Mouse (Mus musculus): ENCODE measurements at regions not wholly inside any gene's neighbourhood (a gene's known extent, or its start where the extent isn't known, plus 50 kb on each side); places are given as distances from the start of the nearest gene placed in this dataset.
"Not testable (repeated sequence)": the region's sequence is repeated elsewhere in the genome, so short reads cannot be mapped to it uniquely, and the experiment has no call there.

GRCm38 (mm10) chr3:21992203-21992602 lies 84.2 kb upstream of the Tbl1xr1 start:
- no peak for DNase-seq (ENCODE audit: low read depth, low spot score)

GRCm38 (mm10) chr3:21993961-21994360 lies 82.5 kb upstream of the Tbl1xr1 start:
- DNase-seq (ENCODE audit: low read depth, low spot score) = no peak

GRCm38 (mm10) chr3:21995566-21996391 lies 80.7 kb upstream of the Tbl1xr1 start:
- no peak for DNase-seq (ENCODE audit: low read depth, low spot score)

GRCm38 (mm10) chr3:21997387-21997786 lies 79.1 kb upstream of the Tbl1xr1 start:
- no peak for DNase-seq (ENCODE audit: low read depth, low spot score)

DNA sequence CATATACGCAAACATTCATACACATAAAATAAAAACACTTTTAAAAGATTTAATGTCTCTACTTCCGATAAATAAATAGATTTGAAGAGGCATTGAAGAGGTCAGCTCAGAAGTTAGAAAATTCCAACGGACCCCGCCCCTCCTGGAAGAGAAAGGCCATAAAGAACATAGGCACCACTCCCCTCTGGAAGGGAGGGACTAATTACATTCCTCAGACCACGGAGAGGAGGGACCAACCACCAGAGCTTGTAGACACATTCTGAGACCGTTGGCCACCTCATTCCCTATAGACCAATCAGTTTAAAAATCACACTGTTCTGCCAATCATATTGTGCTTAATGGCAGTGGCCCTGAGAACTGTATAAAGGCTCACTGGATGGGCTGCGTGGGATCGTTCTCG lies 71.0 kb upstream of the Tbl1xr1 start:
- DNase-seq (ENCODE audit: low read depth, low spot score) = no peak

DNA sequence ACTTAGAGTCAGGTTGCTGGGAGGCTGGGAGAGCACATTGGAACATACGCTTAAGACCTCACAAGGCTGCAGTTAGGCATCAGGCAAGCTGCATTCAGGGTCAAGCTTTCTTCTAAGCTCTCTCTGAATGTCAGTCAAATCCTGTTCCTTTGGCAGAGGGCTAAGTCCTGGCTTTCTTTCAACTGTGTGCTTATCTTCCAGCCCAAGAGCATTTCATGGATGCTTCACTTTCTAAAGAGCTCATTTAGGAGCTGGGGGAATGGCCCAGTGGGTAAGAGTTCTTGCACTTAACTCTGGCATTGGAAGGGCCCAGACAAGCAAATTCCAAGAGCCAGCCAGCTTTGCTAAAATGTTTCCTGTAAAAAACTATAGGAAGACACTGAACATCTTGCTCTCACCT lies 70.3 kb upstream of the Tbl1xr1 start:
- no peak for DNase-seq (ENCODE audit: low read depth, low spot score)

- no peak for DNase-seq (ENCODE audit: low read depth, low spot score)
Measured at GRCm38 (mm10) chr3:22006651-22007050, 69.8 kb upstream of the Tbl1xr1 start.

GRCm38 (mm10) chr3:22007736-22008135 lies 68.7 kb upstream of the Tbl1xr1 start:
- no peak for DNase-seq (ENCODE audit: low read depth, low spot score)

DNA sequence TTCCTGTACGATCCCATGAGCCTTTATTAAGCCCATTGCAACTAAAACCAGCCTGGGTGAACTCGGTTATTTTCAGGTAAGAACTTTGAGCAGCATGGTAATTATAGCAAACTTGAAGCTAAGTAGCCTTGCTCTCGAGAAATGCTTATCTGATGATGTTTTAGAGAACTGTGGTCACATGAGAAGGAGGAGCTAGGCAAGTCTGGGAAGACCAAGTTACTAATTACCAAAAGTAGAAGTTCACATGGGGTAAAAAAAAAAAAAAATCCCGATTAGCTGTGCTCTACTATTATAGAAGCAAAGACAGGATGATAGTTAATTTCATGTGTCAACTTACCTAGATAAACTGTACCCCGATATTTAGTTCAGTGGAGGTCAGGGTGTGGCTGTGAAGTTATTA lies 68.0 kb upstream of the Tbl1xr1 start:
- no peak for DNase-seq (ENCODE audit: low read depth, low spot score)

DNA sequence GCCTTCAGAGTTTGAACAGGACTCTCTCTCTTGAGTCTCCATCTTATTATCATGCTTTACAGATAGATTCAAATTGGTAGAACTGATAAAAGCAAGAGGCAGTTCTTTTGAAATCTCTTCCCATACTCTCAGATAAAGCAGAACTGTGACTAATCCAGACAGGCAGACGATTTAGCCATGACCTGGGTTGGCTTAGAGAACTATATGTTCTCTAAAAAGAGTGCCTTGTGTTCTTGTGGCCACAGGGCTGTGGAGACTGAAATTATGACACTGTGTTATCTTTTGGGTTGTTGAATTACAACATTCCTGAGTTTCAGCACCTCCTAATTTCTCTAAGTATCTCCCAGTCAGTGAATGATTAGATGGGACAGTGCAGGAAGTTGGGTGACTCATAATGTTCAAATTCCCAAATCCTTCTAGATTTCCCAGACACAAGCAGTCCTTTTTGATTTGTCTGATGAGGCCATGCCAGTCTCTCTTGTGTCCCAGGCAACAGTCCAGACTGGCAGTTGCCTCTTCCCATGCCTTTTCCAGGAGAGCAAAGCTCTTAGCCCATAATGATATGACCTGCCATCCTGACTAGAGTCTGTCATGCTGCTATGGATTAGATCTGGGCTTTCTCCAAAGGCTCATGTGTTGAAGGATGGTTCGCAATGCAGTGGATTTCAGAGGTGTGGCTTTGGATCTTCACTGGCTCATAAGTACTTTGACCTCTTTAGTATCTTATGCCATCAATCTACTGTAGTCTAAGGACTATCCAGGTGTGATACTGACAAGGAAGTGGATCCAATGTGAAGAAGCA lies 66.4 kb upstream of the Tbl1xr1 start:
- no peak for DNase-seq (ENCODE audit: low read depth, low spot score)

GRCm38 (mm10) chr3:22010700-22010991 lies 65.8 kb upstream of the Tbl1xr1 start:
- not testable (repeated sequence) for DNase-seq (ENCODE audit: low read depth, low spot score)

DNA sequence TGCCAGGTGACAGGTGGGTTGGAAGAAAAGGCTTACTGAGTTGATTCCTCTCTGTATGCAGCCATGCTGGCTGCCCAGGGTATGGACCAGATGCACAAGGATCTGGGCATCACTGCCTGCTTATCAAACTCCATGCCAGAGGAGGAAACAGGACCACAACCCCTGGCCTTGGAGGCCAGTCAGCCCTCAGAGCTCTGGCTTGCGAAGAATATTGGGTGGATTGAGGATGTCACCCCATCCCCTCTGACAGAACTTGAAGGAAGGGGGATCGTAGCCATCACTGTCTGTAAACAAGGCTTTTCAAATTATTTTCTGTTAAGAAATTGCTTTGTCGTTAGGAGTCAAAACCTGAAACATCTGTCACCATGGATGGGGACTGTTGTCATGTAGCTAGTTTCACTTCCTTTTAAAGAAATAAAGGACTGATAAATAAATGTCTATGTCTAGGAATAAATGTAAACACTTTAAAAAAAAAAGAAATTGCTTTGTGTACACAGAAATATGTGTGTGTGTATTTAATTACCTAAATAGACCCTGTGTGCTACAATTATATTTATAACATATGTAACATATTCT lies 55.0 kb upstream of the Tbl1xr1 start:
- no peak for DNase-seq (ENCODE audit: low read depth, low spot score)

GRCm38 (mm10) chr3:22022418-22022817 lies 54.0 kb upstream of the Tbl1xr1 start:
- no peak for DNase-seq (ENCODE audit: low read depth, low spot score)

DNA sequence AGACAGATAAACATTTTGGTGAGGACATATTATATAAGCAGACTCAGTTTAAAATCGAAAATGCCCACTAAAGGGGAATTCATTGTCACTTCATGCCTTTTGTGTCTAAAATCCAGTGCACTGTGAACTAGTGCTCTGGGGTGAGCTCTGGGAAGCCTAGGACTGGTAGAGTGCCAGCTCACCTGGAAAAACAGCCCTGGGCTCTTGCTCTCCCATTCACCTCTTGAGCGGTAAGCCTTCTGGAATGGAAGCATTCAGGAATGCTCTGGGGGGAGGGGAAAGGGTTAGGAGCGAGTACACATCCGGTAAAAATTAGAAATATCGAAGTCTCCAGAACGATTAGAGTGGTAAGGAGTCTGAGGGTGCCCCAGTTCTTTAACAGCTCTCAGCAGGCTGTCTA lies 53.4 kb upstream of the Tbl1xr1 start:
- no peak for DNase-seq (ENCODE audit: low read depth, low spot score)

DNA sequence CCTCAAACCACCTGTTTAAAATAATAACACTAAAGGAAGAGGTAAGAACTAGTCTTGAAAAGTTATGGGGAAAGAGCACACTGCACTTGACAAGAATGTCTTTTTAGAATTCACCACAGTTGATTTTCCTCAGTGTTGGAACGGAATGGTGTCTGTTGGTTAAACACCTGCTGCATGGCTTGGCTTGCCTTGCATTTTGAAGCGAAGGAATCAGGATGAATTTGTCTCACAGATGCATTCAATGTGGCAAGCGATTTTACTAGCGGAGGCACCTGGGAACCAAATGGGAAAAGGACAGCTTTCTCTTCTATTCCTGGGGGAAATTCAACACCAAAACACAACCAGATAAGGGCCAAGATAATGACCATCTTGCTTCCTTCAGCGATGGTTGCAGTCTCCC lies 52.9 kb upstream of the Tbl1xr1 start:
- DNase-seq (ENCODE audit: low read depth, low spot score) = no peak

GRCm38 (mm10) chr3:22024200-22024599 lies 52.3 kb upstream of the Tbl1xr1 start:
- DNase-seq (ENCODE audit: low read depth, low spot score) = no peak

DNA sequence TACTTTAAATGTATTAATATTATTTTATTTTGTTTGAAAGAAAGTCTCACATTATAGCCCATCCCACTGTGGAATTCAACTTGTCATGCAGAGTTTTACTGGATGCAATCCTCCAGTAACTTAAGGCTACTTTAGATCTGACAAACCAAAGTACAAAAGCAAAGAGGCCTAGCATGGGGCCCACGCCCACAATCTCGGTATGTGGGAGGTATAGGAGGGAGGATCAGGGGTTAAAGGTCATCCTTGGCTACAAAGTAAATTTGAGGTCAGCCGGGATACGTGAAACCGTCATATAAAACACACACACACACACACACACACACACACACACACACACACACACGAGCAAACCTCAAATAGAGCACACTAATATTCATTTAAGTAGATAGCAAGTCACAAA lies 51.3 kb upstream of the Tbl1xr1 start:
- DNase-seq (ENCODE audit: low read depth, low spot score) = no peak

GRCm38 (mm10) chr3:22025615-22026014 lies 50.8 kb upstream of the Tbl1xr1 start:
- DNase-seq (ENCODE audit: low read depth, low spot score) = no peak

All from retina, adult 2 months (tissue).